Mouse (Mus musculus) cerebellum, adult 2 months (tissue): ENCODE measurements around the gene Pacs1.

Experiments
- CTCF ChIP-seq: fragments of 200-500 bp; IDR thresholded peaks from 2 replicates; pipeline ENCODE4 v1.5.1; 2011; ENCODE audit warnings: low read depth, mild to moderate bottlenecking, control low read depth, low read length, moderate library complexity, borderline replicate concordance; ENCODE audit not compliant: insufficient read depth
- POLR2A ChIP-seq: fragments of 200-500 bp; IDR thresholded peaks from 2 replicates; pipeline ENCODE4 v1.6.1; 2011; ENCODE audit warnings: low read length, control low read depth, borderline replicate concordance; ENCODE audit not compliant: insufficient read depth

DNA sequence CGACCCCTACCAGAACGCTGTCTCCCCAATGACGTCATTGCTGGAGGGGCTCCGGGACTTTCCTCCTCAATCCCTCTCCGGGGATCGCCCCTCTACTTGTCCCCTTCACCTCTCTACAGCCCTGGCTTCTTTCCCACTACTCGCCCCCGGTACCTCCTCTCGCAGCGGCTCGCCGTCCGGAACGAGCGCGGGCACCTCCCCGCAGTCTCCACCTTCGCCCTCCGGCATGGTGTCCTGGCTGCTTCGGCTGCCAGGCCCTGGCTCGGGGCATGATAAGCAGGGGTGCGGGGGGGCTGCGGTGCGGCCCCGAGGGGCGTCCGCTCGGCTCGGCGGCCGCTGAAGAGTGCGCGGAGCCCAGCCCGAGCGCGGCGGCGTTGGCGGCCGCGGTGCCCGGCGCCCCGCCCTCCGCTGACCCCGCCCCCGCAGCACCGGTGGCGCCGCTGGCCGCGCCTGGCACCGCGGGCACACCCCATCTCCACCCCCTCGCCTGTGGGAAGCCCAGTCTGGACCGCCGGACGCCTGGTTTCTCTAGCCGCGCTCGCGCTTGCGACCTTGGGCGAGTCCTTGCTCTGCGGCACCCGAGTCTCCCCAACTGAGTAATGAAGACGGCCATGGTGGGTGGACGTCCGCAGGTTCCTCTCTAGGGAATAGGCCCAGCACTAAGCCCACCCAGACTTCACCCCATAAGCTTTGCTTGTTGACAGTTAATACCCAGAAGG lies 187.6 kb downstream of the Pacs1 start, which contains the start of gene Tmem151a:
- TF ChIP-seq POLR2A: peak; percentile 69; the same call in 1 of the 2 replicates
- TF ChIP-seq CTCF: no peak
